Mouse (Mus musculus): ENCODE results near the gene Ehhadh. TPM values are rescaled to one million over a fixed set of nuclear protein-coding genes. Genes with fewer than 3 reads are reported as not detected.

Ehhadh gene
- 5.0 TPM in 2 replicates for polyA plus RNA-seq (2016; fragmentation: Nextera tagmentation; extraction: Ambion mirVana)

DNA sequence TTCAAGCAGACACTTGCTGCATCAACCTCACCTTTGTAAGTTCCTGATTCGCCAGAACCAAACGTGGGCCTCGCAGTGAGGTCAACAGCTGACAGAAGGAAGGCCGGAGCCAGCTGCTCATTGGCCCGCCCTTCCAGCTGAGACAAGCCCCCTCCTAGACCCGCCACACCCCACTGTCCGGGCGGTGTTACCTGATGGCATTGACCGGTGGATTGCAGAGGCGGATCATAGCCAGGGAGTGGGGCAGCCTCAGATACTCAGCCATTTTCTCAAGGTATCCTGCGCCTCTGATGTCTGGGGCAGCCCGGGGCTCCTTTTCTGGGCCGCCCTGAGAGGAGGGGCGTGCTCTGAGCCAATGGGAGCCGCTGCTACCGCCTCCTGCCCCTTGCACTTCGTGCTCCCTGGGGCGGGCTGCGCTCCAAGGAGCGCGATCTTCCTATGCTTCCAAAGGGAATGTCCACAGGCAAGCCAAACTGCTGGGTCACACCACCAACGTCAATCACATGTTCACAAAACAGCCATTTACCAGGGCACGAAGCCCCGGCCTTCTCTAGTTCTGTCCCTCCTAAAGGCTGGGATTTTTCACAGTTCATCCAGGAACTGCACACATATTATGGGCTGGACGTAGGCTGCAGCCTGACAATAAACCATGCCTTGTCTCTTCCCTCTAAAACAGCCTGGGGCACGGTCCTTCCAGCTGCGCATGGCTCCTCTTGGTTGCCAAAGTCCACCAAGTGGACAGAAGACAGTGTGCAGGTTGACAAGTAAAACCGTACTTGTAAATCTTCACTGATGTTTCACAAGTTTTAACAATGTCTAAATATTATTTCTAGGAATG, at the start of gene Ehhadh:
Gene Ehhadh, minus strand, starts transcription at position 292 of the 838 bp plus-strand sequence.
- 11% methylated on average over 28 of the region's 28 CpGs for WGBS (ENCODE audit: insufficient replicate concordance)
- Histone ChIP-seq H3K27ac (peak within 1 kb of the TSS; percentile 65), H3K9ac (peak within 1 kb of the TSS; percentile 72), H3K4me1 (peaks cover 49% of the 10 kb centered on the region), H3K4me2 (peak within 1 kb of the TSS; percentile 86), H3K9me3 (replicated peaks) (no peaks in the 10 kb centered on the region), H3K27me3 (replicated peaks) (no peaks in the 10 kb centered on the region), H3K4me3 (peak within 1 kb of the TSS; percentile 65), H3K36me3 (no peaks in the 10 kb centered on the region)
- peak; percentile 88 for ATAC-seq

DNA sequence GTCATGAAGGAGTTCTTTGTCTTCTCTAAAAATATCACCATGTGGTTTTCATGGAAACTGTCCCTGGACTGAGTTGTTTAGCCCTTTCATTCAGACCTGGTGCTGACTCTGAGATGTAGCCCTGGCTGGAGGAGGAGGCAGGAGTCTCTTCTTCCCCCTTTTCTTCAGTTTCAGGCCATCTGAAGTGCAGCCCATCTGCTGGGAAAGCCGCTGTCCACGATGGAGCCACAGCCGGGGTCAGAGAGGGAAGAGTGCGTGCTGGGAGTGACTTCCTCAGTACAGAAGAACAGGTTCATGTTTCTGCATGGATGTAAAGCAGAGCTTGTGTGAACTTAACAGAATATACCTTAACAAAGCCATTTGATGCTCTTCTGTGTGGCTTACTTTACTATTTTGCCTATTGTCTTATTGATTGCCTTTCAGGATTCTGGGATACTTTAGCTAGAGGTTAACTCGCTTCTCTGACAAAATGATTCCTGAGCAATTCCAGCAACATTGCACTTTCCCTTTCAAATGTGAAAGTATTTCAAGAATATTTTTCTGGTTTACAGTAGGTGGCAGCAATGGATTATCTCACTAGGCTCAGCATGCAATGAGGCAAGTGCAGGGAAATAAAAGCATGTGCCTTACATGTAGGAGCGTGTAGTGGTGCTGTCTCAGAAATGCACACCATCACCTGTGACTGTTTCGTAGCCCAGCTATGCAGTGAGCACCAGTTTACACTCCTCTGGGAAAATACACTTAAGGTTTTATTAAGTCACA, 48.9 kb upstream of the Ehhadh start:
- Histone ChIP-seq H3K27ac (no peak overlapping the region), H3K9me3 (replicated peaks) (no peaks in the 10 kb centered on the region), H3K27me3 (replicated peaks) (no peaks in the 10 kb centered on the region), H3K36me3 (no peaks in the 10 kb centered on the region), H3K4me1 (no peaks in the 10 kb centered on the region), H3K4me3 (no peak overlapping the region), H3K9ac (no peak overlapping the region), H3K4me2 (no peak overlapping the region)
- 57% methylated on average over 7 of the region's 7 CpGs for WGBS (ENCODE audit: insufficient replicate concordance)
- no peak for ATAC-seq

DNA sequence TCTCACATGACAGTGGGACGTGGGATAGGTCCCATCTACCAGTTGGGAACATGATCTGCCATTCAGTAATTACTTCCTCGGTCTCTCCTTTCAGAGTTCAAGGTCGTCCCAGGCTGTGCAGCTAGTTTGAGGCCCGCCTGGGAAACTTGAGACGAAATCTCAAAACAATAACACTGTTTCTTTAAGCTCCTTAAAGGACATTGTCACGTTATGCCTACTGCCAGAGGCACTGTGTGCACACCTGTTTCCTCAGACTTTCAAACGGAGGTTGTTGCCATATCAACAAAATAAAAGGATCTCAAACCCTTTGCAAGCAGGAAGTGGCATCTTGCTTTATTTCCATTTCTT, 48.0 kb upstream of the Ehhadh start:
- Histone ChIP-seq H3K36me3 (no peaks in the 10 kb centered on the region), H3K27me3 (replicated peaks) (no peaks in the 10 kb centered on the region), H3K4me2 (no peak overlapping the region), H3K9me3 (replicated peaks) (no peaks in the 10 kb centered on the region), H3K4me3 (no peak overlapping the region), H3K27ac (no peak overlapping the region), H3K4me1 (peaks cover 3% of the 10 kb centered on the region; the same call in 1 of the 2 replicates), H3K9ac (no peak overlapping the region)
- no peak for ATAC-seq
- 56% methylated on average over 7 of the region's 7 CpGs for WGBS (ENCODE audit: insufficient replicate concordance)

DNA sequence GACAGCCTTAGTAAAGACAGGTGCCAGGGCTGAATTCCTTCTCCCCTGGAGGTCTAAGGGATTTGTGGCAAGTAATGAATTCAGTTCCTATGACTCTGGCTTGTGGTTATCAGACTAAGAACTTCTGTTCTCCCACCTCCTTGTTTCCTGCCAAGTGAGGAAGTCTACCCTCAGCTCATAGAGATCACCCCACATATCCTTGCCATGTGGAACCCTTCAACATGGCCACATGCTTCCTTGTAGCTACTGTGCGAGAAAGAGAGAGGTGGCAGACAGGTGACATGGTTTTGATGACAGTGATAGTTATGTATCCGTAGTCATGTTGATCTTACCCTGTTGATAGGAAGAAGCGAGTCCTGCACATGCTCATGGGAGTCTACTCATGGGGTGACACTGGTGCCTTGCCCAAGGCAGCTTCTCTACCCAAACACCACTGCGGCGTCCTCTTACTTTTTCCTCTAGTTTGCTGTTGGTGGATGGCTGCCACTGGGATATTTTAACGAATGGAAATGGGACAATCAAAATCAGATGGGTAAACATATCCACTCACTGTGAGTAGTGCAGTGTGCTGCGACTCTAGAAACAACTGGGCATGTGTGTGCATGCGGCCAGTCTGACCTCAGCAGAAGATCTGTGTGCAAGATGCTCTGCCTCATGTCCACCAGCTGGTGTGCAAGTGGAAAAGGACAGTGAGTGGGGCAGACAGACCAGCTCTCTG, 47.4 kb upstream of the Ehhadh start:
- H3K9me3 ChIP-seq (replicated peaks): no peaks in the 10 kb centered on the region
- no peak overlapping the region for H3K27ac ChIP-seq
- no peaks in the 10 kb centered on the region for H3K27me3 ChIP-seq (replicated peaks)
- no peak overlapping the region for H3K4me3 ChIP-seq
- H3K9ac ChIP-seq: no peak overlapping the region
- ATAC-seq: no peak
- no peak overlapping the region for H3K4me2 ChIP-seq
- H3K36me3 ChIP-seq: no peaks in the 10 kb centered on the region
- WGBS (ENCODE audit: insufficient replicate concordance): 67% methylated on average over 8 of the region's 8 CpGs
- H3K4me1 ChIP-seq: peaks cover 4% of the 10 kb centered on the region; the same call in 1 of the 2 replicates

DNA sequence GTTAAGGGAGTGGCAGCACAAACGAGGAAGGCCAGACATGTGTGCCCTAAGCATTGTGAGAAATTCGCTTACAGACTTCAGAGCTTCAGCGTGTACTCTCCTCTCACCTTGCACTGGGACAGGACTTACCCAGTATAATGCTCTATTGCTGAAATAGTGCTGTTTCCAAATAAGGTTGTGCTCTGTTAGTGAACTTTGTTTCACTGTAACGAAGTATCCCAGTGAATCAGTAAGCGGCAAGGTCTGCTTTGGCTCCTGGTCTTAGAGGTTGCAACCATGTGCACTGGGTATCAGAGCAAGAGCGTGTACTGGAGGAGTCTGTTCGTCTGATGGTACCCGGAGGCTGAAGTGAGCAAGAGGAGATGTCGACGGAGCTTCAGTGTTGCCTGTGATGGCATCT, 46.4 kb upstream of the Ehhadh start:
- H3K36me3 ChIP-seq: no peaks in the 10 kb centered on the region
- no peak overlapping the region for H3K27ac ChIP-seq
- H3K9me3 ChIP-seq (replicated peaks): no peaks in the 10 kb centered on the region
- H3K4me1 ChIP-seq: peaks cover 4% of the 10 kb centered on the region; the same call in 1 of the 2 replicates
- no peaks in the 10 kb centered on the region for H3K27me3 ChIP-seq (replicated peaks)
- ATAC-seq: no peak
- H3K4me2 ChIP-seq: no peak overlapping the region
- H3K4me3 ChIP-seq: no peak overlapping the region
- WGBS (ENCODE audit: insufficient replicate concordance): 72% methylated on average over 10 of the region's 10 CpGs
- H3K9ac ChIP-seq: no peak overlapping the region

DNA sequence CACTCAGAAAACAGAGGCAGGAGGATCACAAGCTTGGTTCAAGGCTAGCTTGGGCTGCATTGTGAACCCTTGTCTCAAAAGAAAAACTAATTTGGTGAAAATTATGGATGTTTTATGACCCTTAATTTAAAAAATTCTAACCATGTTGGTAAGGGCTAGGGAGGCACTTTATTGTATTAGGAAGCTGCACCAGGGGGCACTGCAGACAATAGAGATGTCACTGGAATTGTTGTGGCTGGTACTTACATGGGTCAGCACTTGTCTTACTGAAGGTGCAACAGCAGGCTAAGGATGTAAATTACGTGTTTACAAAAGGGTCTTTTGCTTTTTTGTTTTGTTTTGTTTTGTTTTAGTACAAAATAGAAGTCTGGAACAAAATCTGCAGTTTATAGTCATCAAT, 45.9 kb upstream of the Ehhadh start:
- no peak overlapping the region for H3K27ac ChIP-seq
- no peaks in the 10 kb centered on the region for H3K9me3 ChIP-seq (replicated peaks)
- H3K4me1 ChIP-seq: peaks cover 4% of the 10 kb centered on the region; the same call in 1 of the 2 replicates
- ATAC-seq: no peak
- WGBS (ENCODE audit: insufficient replicate concordance): 54% methylated on average over 1 of the region's 1 CpGs
- H3K9ac ChIP-seq: no peak overlapping the region
- no peak overlapping the region for H3K4me3 ChIP-seq
- no peaks in the 10 kb centered on the region for H3K27me3 ChIP-seq (replicated peaks)
- no peak overlapping the region for H3K4me2 ChIP-seq
- no peaks in the 10 kb centered on the region for H3K36me3 ChIP-seq

DNA sequence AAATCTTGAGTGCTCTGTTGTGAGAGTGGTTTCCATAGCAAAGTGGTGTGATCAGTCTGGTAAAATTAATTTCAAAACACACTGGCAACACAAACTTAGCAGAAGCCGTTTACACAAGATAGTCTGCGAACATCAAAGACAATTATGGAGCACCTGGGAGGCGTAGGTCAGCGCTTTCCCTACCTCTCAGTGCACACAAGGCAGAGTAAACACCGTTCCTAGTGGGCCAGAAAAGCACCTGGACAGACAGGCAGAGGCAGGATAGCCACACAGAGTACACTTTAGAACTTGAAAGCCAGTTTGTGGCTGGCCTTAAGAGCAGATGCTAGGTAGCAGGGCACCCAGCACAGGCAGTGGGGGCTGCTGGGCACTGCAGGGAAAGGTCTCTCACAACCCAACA, 44.2 kb upstream of the Ehhadh start:
- H3K4me3 ChIP-seq: no peak overlapping the region
- H3K36me3 ChIP-seq: no peaks in the 10 kb centered on the region
- H3K27me3 ChIP-seq (replicated peaks): no peaks in the 10 kb centered on the region
- WGBS (ENCODE audit: insufficient replicate concordance): 63% methylated on average over 5 of the region's 5 CpGs
- no peaks in the 10 kb centered on the region for H3K9me3 ChIP-seq (replicated peaks)
- no peak overlapping the region for H3K4me2 ChIP-seq
- H3K27ac ChIP-seq: no peak overlapping the region; the same call in 1 of the 2 replicates
- H3K4me1 ChIP-seq: peaks cover 4% of the 10 kb centered on the region; the same call in 1 of the 2 replicates
- ATAC-seq: peak; percentile 51; the same call in 1 of the 2 replicates
- no peak overlapping the region for H3K9ac ChIP-seq

DNA sequence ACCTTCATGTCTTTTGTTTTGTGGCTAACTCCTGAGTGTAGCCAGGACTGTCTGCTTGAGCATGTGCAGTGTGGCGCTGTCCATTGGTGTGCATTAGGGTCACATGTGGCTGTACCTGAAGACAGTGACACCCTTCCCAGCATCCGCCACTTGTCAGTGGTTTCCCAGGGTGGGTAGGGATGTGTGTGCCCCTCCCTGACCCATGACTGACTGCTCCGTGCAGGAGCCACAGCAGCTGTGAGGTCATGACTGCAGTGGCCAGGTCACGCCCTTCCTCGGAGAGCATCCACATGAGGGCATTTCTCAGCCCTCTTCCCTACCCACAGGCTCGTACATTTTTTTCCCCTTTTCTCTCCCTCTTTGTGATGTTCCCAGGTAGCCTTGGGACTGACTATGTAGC, 43.2 kb upstream of the Ehhadh start:
- Histone ChIP-seq H3K36me3 (no peaks in the 10 kb centered on the region), H3K9ac (no peak overlapping the region), H3K4me3 (no peak overlapping the region), H3K27me3 (replicated peaks) (no peaks in the 10 kb centered on the region), H3K27ac (no peak overlapping the region), H3K9me3 (replicated peaks) (no peaks in the 10 kb centered on the region), H3K4me2 (no peak overlapping the region), H3K4me1 (peaks cover 4% of the 10 kb centered on the region; the same call in 1 of the 2 replicates)
- ATAC-seq: 0 out of 2 replicates have a peak, but pooled peaks have one; percentile 27
- WGBS (ENCODE audit: insufficient replicate concordance): 54% methylated on average over 6 of the region's 6 CpGs

DNA sequence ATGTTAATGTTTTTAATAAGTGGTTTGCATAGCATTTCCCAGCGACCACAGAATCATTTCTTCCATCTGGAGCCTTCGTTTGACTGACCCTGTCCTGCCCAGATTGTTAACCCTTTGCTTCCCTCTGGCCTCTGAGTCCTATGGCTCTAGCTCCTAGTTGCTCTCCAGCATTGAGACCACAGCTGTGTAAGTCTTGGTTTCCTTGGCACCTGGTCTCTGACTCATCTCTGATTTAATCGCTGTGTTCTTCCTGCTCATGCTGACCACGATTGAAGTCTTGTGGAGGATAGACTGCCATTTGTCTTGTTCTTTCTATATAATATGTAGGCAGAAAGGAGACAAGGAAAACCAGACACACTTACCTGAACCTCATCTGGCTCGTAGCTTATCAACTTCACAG, 42.1 kb upstream of the Ehhadh start:
- WGBS (ENCODE audit: insufficient replicate concordance): 22% methylated on average over 5 of the region's 5 CpGs
- Histone ChIP-seq H3K4me3 (no peak overlapping the region), H3K9me3 (replicated peaks) (no peaks in the 10 kb centered on the region), H3K4me2 (no peak overlapping the region), H3K27ac (no peak overlapping the region), H3K27me3 (replicated peaks) (no peaks in the 10 kb centered on the region), H3K9ac (no peak overlapping the region), H3K4me1 (peaks cover 4% of the 10 kb centered on the region; the same call in 1 of the 2 replicates), H3K36me3 (no peaks in the 10 kb centered on the region)
- no peak for ATAC-seq

DNA sequence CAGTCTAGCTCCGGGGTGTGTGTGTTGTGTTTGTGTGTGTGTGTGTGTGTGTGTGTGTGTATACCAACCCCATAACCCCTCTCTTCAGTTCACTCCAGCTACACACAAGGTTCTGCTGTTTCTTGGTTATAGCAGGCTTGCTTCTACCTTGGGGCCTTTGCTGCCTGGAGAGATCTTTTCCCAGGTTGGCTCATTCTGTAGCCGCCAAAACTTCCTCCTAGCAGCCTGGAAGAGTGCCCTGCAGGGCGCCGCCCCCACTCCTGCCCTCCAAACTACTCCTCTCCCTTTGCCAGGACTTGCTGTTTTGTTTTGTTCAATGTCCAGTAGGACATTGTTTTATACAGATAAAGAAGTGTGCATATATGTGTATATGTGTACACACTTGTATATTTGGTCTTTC, 40.0 kb upstream of the Ehhadh start:
- Histone ChIP-seq H3K27ac (no peak overlapping the region), H3K9me3 (replicated peaks) (no peaks in the 10 kb centered on the region), H3K4me3 (no peak overlapping the region), H3K4me1 (peaks cover 4% of the 10 kb centered on the region; the same call in 1 of the 2 replicates), H3K36me3 (no peaks in the 10 kb centered on the region), H3K9ac (no peak overlapping the region), H3K4me2 (no peak overlapping the region), H3K27me3 (replicated peaks) (no peaks in the 10 kb centered on the region)
- WGBS (ENCODE audit: insufficient replicate concordance): 68% methylated on average over 4 of the region's 4 CpGs
- ATAC-seq: no peak

DNA sequence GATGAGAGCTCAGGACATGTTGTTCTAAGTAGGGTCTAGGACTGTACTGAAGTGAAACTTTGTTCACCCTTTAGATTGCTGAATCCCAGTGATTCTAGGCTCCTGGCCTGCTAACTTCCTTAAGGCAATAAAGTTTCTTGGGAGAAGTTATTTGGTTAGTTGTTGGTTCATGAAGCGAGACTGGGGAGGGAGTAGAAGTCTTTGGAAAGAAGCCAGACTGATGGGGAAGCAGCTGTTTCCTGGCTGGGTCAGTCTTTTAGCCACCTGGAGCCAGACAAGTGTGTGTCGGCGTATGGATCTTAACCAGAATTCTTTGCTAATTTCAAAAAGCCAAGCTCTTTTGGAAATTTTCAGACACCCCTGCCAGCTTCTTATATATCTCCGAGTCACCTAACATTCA, 39.5 kb upstream of the Ehhadh start:
- no peaks in the 10 kb centered on the region for H3K27me3 ChIP-seq (replicated peaks)
- H3K4me3 ChIP-seq: no peak overlapping the region
- H3K9ac ChIP-seq: no peak overlapping the region
- no peaks in the 10 kb centered on the region for H3K36me3 ChIP-seq
- H3K27ac ChIP-seq: no peak overlapping the region
- ATAC-seq: no peak
- no peaks in the 10 kb centered on the region for H3K9me3 ChIP-seq (replicated peaks)
- WGBS (ENCODE audit: insufficient replicate concordance): 57% methylated on average over 4 of the region's 4 CpGs
- no peak overlapping the region for H3K4me2 ChIP-seq
- peaks cover 4% of the 10 kb centered on the region; the same call in 1 of the 2 replicates for H3K4me1 ChIP-seq

Measured in liver, embryonic 12.5 days (tissue).